24 mouse cellular contexts compared by ENCODE assay signal in the genomic region with DNA sequence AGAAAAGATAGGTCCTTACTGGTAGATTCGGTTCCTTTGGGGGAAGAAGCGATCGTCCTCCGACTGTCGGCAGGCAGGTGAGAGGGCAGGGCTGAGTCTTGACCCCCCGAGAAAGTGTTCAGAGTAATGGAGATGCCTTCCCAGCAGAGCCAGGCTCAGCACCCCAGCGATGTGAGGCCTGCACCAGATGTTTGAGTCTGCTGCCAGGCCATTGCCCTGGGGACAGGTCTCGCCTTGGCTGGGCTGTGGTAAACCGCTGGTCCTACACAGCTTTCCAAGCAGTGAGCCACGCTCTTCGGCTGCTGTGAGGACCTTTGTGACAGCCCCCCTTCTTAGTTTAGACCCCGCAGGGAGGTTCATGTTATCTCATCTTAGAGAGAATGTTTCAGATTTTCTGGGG. TPM values are rescaled to one million over a fixed set of nuclear protein-coding genes. Genes with fewer than 3 reads are reported as not detected.
DNase-seq lines count a peak whose midpoint lies in the region; ATAC-seq and TF ChIP-seq lines count a peak whose summit lies in the region.
"Had no signal": no experiment of that assay in that cellular context is flagged by ENCODE, and none has a peak within 500 bp of the region (broad histone marks: within the 10 kb centered on the region; RNA-seq: fewer than 3 reads in every experiment).

No protein-coding gene starts in this region.

- DNase-seq in MN1 (ENCODE audit: low spot score): peak; percentile 33
- DNase-seq in embryonic facial prominence, embryonic 10.5 days (ENCODE audit: low spot score): peak; percentile 6
- DNase-seq in gastrocnemius, postnatal 25 days: peak; percentile 77
- DNase-seq in heart, postnatal 36 days: peak; percentile 52 to 59
- no peak for DNase-seq in cerebellum, postnatal 36 days
- no peak for DNase-seq in forebrain, postnatal 0 days
- DNase-seq: cerebellum, adult 11-12 months; lung, postnatal 10 days; right cerebral cortex, adult 18-20 months; spleen, adult 18-20 months had no signal

- H3K9ac ChIP-seq in forebrain, postnatal 0 days: no peak overlapping the region
- H3K9ac ChIP-seq: embryonic facial prominence, embryonic 13.5 days; heart, embryonic 15.5 days; hindbrain, embryonic 14.5 days; intestine, embryonic 15.5 days; kidney, embryonic 15.5 days; limb, embryonic 12.5 days; midbrain, embryonic 15.5 days had no signal

- H3K27ac ChIP-seq in embryonic facial prominence, embryonic 10.5 days (replicated peaks): no peak overlapping the region
- no peak overlapping the region for H3K27ac ChIP-seq in forebrain, postnatal 0 days (ENCODE audit: low read depth, low read length)
- H3K27ac ChIP-seq: embryonic facial prominence, embryonic 13.5 days; forebrain, embryonic 10.5 days; heart, embryonic 15.5 days; intestine, embryonic 15.5 days; kidney, embryonic 15.5 days; layer of hippocampus, adult 2 months; left cerebral cortex, adult 2 months; limb, embryonic 12.5 days; midbrain, embryonic 15.5 days had no signal

- ATAC-seq in forebrain, postnatal 0 days: no peak
- no peak for ATAC-seq in megakaryocyte progenitor cell, adult 5-6 weeks (replicated peaks; ENCODE audit: poor library complexity)
- ATAC-seq: intestine, embryonic 15.5 days; midbrain, embryonic 15.5 days had no signal

- peaks cover 9% of the 10 kb centered on the region for H3K4me1 ChIP-seq in embryonic facial prominence, embryonic 10.5 days
- H3K4me1 ChIP-seq in forebrain, postnatal 0 days (ENCODE audit: insufficient read depth): no peaks in the 10 kb centered on the region

- H3K4me2 ChIP-seq in forebrain, postnatal 0 days (ENCODE audit: low read depth): no peak overlapping the region
- H3K4me2 ChIP-seq: embryonic facial prominence, embryonic 13.5 days; heart, embryonic 15.5 days; hindbrain, embryonic 14.5 days; intestine, embryonic 15.5 days; kidney, embryonic 15.5 days; limb, embryonic 12.5 days; midbrain, embryonic 15.5 days had no signal

- H3K4me3 ChIP-seq in embryonic facial prominence, embryonic 10.5 days: no peak overlapping the region
- no peak overlapping the region for H3K4me3 ChIP-seq in forebrain, postnatal 0 days (ENCODE audit: low read depth, low read length)
- H3K4me3 ChIP-seq: embryonic facial prominence, embryonic 13.5 days; forebrain, embryonic 10.5 days; heart, embryonic 15.5 days; intestine, embryonic 15.5 days; kidney, embryonic 15.5 days; layer of hippocampus, adult 2 months; left cerebral cortex, adult 2 months; limb, embryonic 12.5 days; megakaryocyte, embryonic 14.5 days; midbrain, embryonic 15.5 days had no signal

- intact Hi-C loops in heart, postnatal 36 days (cut with DNase I): no loop called here

- no peaks in the 10 kb centered on the region for H3K9me3 ChIP-seq in embryonic facial prominence, embryonic 10.5 days
- H3K9me3 ChIP-seq in forebrain, postnatal 0 days (ENCODE audit: low read length): no peaks in the 10 kb centered on the region
- H3K9me3 ChIP-seq: embryonic facial prominence, embryonic 13.5 days; forebrain, embryonic 10.5 days; heart, embryonic 15.5 days; intestine, embryonic 15.5 days; kidney, embryonic 15.5 days; limb, embryonic 12.5 days; megakaryocyte, embryonic 14.5 days; midbrain, embryonic 15.5 days had no signal

- no peak for TF ChIP-seq CTCF in forebrain, postnatal 0 days (IDR thresholded peaks at IDR 0.05; ENCODE audit: low read depth)

- no peaks in the 10 kb centered on the region for H3K36me3 ChIP-seq in embryonic facial prominence, embryonic 10.5 days (replicated peaks)
- no peaks in the 10 kb centered on the region for H3K36me3 ChIP-seq in forebrain, postnatal 0 days (ENCODE audit: insufficient read depth)
- H3K36me3 ChIP-seq: embryonic facial prominence, embryonic 13.5 days; forebrain, embryonic 10.5 days; heart, embryonic 15.5 days; intestine, embryonic 15.5 days; kidney, embryonic 15.5 days; limb, embryonic 12.5 days; midbrain, embryonic 15.5 days had no signal

- WGBS in embryonic facial prominence, embryonic 10.5 days: 80% methylated on average over 12 of the region's 12 CpGs
- WGBS in forebrain, postnatal 0 days: 87% methylated on average over 12 of the region's 12 CpGs

- peaks cover 45% of the 10 kb centered on the region for H3K27me3 ChIP-seq in embryonic facial prominence, embryonic 10.5 days (replicated peaks; ENCODE audit: low read depth, poor library complexity, severe bottlenecking)
- 0 out of 2 replicates have a peak, but pooled peaks cover 5% of the 10 kb centered on the region for H3K27me3 ChIP-seq in forebrain, postnatal 0 days (ENCODE audit: insufficient read depth, low read length)

RNA-seq across cellular contexts. Expression of gene Nppc, which starts 4.8 kb away (rescaled TPM):
- 1.00 and 3.5 TPM in 2 replicates for polyA plus RNA-seq in embryonic facial prominence, embryonic 10.5 days (2016; fragmentation: Nextera tagmentation; extraction: Ambion mirVana)
- 1 to 10 TPM in 1 of 2 experiments, under 1 TPM in 1; 0.96 to 1.1 TPM for total RNA-seq in gastrocnemius, postnatal 25 days (2021)
- total RNA-seq in heart, postnatal 36 days (2021): under 1 TPM in 1 of 2 experiments, not detected in 1; 0.28 TPM
- 5.7 and 6.3 TPM in 2 replicates for total RNA-seq in forebrain, postnatal 0 days (2014; rRNA removed)
- 7.7 and 9.2 TPM in 2 replicates for polyA plus RNA-seq in forebrain, postnatal 0 days (2015; fragmentation: Nextera tagmentation; extraction: Ambion mirVana)
- total RNA-seq in megakaryocyte progenitor cell, adult 5-6 weeks (2015): not detected in 2 replicates
- total RNA-seq in megakaryocyte progenitor cell, adult 5-6 weeks (2017): 0.41 TPM in 1 of 2 replicates, not detected in the other
- total RNA-seq: common myeloid progenitor, adult 5-6 weeks had no signal
- polyA plus RNA-seq: liver, embryonic 16.5 days had no signal

RNA-seq across cellular contexts. Expression of gene Dis3l2, which starts 28.5 kb away (rescaled TPM):
- 32.1 and 34.3 TPM in 2 replicates for polyA plus RNA-seq in embryonic facial prominence, embryonic 10.5 days (2016; fragmentation: Nextera tagmentation; extraction: Ambion mirVana)
- total RNA-seq in gastrocnemius, postnatal 25 days (2021): 1 to 10 TPM; 9.6 to 9.8 TPM
- 10 to 100 TPM; 11.4 to 12.4 TPM for total RNA-seq in heart, postnatal 36 days (2021)
- 49.2 and 53.6 TPM in 2 replicates for total RNA-seq in forebrain, postnatal 0 days (2014; rRNA removed)
- polyA plus RNA-seq in forebrain, postnatal 0 days (2015; fragmentation: Nextera tagmentation; extraction: Ambion mirVana): 31.7 and 35.0 TPM in 2 replicates
- 13.7 and 15.6 TPM in 2 replicates for total RNA-seq in megakaryocyte progenitor cell, adult 5-6 weeks (2015)
- 14.4 and 20.7 TPM in 2 replicates for total RNA-seq in megakaryocyte progenitor cell, adult 5-6 weeks (2017)

Comparison
In these comparisons a context has a peak if more than half of its experiments do, and no peak if none do; other contexts are left out.
1. DNase-seq: peak in MN1 (single experiment), embryonic facial prominence, embryonic 10.5 days (single experiment), gastrocnemius, postnatal 25 days (single experiment) and heart, postnatal 36 days (2 of 2); none in cerebellum, postnatal 36 days (0 of 2) and forebrain, postnatal 0 days (single experiment).